In the genomic region with DNA sequence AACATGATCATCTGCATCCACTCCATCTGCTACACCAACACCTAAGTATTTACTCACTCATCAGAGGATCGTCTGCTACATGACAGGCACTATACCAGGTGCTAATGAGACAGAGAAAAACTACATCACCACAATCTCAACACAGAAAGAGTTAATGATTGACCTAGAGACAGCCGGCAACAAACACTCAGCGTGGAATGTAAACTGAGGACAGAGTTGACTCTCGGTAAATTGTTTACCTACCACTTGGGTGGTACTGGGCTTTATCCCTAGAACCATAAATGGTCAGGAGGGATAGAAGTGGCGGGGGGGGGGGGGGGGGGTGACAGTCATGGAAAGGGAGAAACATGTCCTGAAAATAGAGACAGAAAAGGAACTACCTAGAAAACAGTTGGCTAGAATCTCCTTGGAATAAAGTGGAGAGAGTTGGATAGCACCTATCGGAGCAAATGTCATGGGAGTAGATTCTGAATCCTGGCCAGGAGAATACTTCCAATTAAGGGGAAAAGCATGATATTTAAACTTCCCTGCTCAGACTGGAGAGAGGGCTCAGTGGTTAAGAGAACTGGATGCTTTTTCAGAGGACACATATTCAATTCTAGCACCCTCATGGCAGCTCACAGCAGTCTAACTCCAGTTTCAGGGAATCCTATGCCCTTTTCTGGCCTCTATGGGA, we compare ENCODE assay signal across 18 mouse cellular contexts. TPM values are rescaled to one million over a fixed set of nuclear protein-coding genes. Genes with fewer than 3 reads are reported as not detected.
DNase-seq lines count a peak whose midpoint lies in the region; ATAC-seq and TF ChIP-seq lines count a peak whose summit lies in the region.
"Had no signal": no experiment of that assay in that cellular context is flagged by ENCODE, and none has a peak within 500 bp of the region (broad histone marks: within the 10 kb centered on the region; RNA-seq: fewer than 3 reads in every experiment).

No protein-coding gene starts in this region.

- H3K9me3 ChIP-seq in stomach, embryonic 16.5 days (replicated peaks; ENCODE audit: control insufficient read depth, low read length) = no peaks in the 10 kb centered on the region
- H3K9me3 ChIP-seq in stomach, postnatal 0 days (ENCODE audit: control insufficient read depth, low read length) = no peaks in the 10 kb centered on the region
- no peaks in the 10 kb centered on the region for H3K9me3 ChIP-seq in liver, embryonic 11.5 days (ENCODE audit: control insufficient read depth, low read length)
- H3K9me3 ChIP-seq in liver, embryonic 15.5 days (replicated peaks) = no peaks in the 10 kb centered on the region
- H3K9me3 ChIP-seq: embryonic facial prominence, embryonic 10.5 days; forebrain, embryonic 13.5 days; G1E; hindbrain, embryonic 12.5 days had no signal

- no peak for TF ChIP-seq CTCF in stomach, postnatal 0 days (IDR thresholded peaks at IDR 0.05; ENCODE audit: low read depth)

- no peak for DNase-seq in stomach, postnatal 0 days (ENCODE audit: low spot score)
- no peak for DNase-seq in liver, embryonic 11.5 days (ENCODE audit: low spot score)
- DNase-seq in MN1 (ENCODE audit: low spot score) = no peak
- no peak for DNase-seq in adrenal gland, postnatal 14 days
- DNase-seq: cerebellum, adult 18-20 months; cerebellum, adult 9-11 months; cerebellum, postnatal 36 days; forebrain, postnatal 0 days; gastrocnemius, postnatal 14 days; heart, postnatal 4 days had no signal

- 0 out of 2 replicates have a peak, but pooled peaks cover 2% of the 10 kb centered on the region for H3K4me1 ChIP-seq in stomach, embryonic 16.5 days (ENCODE audit: control insufficient read depth, insufficient read depth, low read length)
- H3K4me1 ChIP-seq in stomach, postnatal 0 days (replicated peaks; ENCODE audit: control insufficient read depth, insufficient read depth) = no peaks in the 10 kb centered on the region
- H3K4me1 ChIP-seq in liver, embryonic 11.5 days (replicated peaks; ENCODE audit: control insufficient read depth, insufficient read depth, low read length) = no peaks in the 10 kb centered on the region
- no peaks in the 10 kb centered on the region for H3K4me1 ChIP-seq in liver, embryonic 15.5 days (replicated peaks)
- H3K4me1 ChIP-seq: embryonic facial prominence, embryonic 10.5 days; forebrain, embryonic 13.5 days; hindbrain, embryonic 12.5 days had no signal

- H3K4me2 ChIP-seq in stomach, embryonic 16.5 days (ENCODE audit: low read depth, low read length) = no peak overlapping the region
- no peak overlapping the region for H3K4me2 ChIP-seq in stomach, postnatal 0 days (replicated peaks; ENCODE audit: low read depth)
- no peak overlapping the region for H3K4me2 ChIP-seq in liver, embryonic 11.5 days
- no peak overlapping the region for H3K4me2 ChIP-seq in liver, embryonic 15.5 days
- H3K4me2 ChIP-seq: forebrain, embryonic 13.5 days; hindbrain, embryonic 12.5 days had no signal

- H3K27me3 ChIP-seq in stomach, embryonic 16.5 days (ENCODE audit: control insufficient read depth, insufficient read depth, low read length) = no peaks in the 10 kb centered on the region
- H3K27me3 ChIP-seq in stomach, postnatal 0 days (ENCODE audit: control insufficient read depth, insufficient read depth, low read length) = no peaks in the 10 kb centered on the region
- no peaks in the 10 kb centered on the region for H3K27me3 ChIP-seq in liver, embryonic 11.5 days (replicated peaks; ENCODE audit: control insufficient read depth, insufficient read depth, low read length)
- H3K27me3 ChIP-seq in liver, embryonic 15.5 days = no peaks in the 10 kb centered on the region
- H3K27me3 ChIP-seq: forebrain, embryonic 13.5 days; hindbrain, embryonic 12.5 days had no signal

- no peak overlapping the region for H3K27ac ChIP-seq in stomach, embryonic 16.5 days (ENCODE audit: low read length)
- no peak overlapping the region for H3K27ac ChIP-seq in stomach, postnatal 0 days (replicated peaks)
- peak overlapping the region; percentile 13; the same call in 1 of the 2 replicates for H3K27ac ChIP-seq in liver, embryonic 11.5 days (ENCODE audit: low read depth, low read length)
- peak overlapping the region; percentile 41 for H3K27ac ChIP-seq in liver, embryonic 15.5 days (replicated peaks)
- H3K27ac ChIP-seq: embryonic facial prominence, embryonic 10.5 days; forebrain, embryonic 13.5 days; hindbrain, embryonic 12.5 days had no signal

- no peaks in the 10 kb centered on the region for H3K36me3 ChIP-seq in stomach, embryonic 16.5 days (ENCODE audit: control insufficient read depth, insufficient read depth, low read length)
- no peaks in the 10 kb centered on the region for H3K36me3 ChIP-seq in stomach, postnatal 0 days (ENCODE audit: control insufficient read depth, insufficient read depth, low read length)
- no peaks in the 10 kb centered on the region for H3K36me3 ChIP-seq in liver, embryonic 11.5 days (ENCODE audit: control insufficient read depth, insufficient read depth, low read length)
- no peaks in the 10 kb centered on the region for H3K36me3 ChIP-seq in liver, embryonic 15.5 days (replicated peaks)
- H3K36me3 ChIP-seq: embryonic facial prominence, embryonic 10.5 days; hindbrain, embryonic 12.5 days had no signal

- 25% methylated on average over 5 of the region's 6 CpGs for WGBS in stomach, embryonic 16.5 days
- 24% methylated on average over 6 of the region's 6 CpGs for WGBS in stomach, postnatal 0 days
- WGBS in liver, embryonic 11.5 days = 54% methylated on average over 6 of the region's 6 CpGs
- 63% methylated on average over 6 of the region's 6 CpGs for WGBS in liver, embryonic 15.5 days (ENCODE audit: insufficient replicate concordance)

- ATAC-seq in stomach, embryonic 16.5 days (ENCODE audit: insufficient read depth, low FRiP score) = peak; percentile 47; the same call in 1 of the 2 replicates
- ATAC-seq in stomach, postnatal 0 days (ENCODE audit: low FRiP score, low TSS enrichment) = no peak
- no peak for ATAC-seq in liver, embryonic 11.5 days (replicated peaks; ENCODE audit: low FRiP score)
- ATAC-seq in liver, embryonic 15.5 days (ENCODE audit: insufficient read depth) = peak; percentile 47
- no peak for ATAC-seq in cerebellum, adult (ENCODE audit: insufficient number of reproducible peaks, low FRiP score, low TSS enrichment)
- ATAC-seq: forebrain, embryonic 13.5 days; forebrain, postnatal 0 days had no signal

- H3K4me3 ChIP-seq in stomach, embryonic 16.5 days (replicated peaks; ENCODE audit: low read length) = no peak overlapping the region
- H3K4me3 ChIP-seq in stomach, postnatal 0 days (ENCODE audit: low read depth, low read length) = no peak overlapping the region
- H3K4me3 ChIP-seq in liver, embryonic 11.5 days (ENCODE audit: low read depth, low read length) = no peak overlapping the region
- H3K4me3 ChIP-seq in liver, embryonic 15.5 days (replicated peaks) = no peak overlapping the region
- H3K4me3 ChIP-seq: embryonic facial prominence, embryonic 10.5 days; forebrain, embryonic 13.5 days; hindbrain, embryonic 12.5 days had no signal

- no peak for TF ChIP-seq EP300 in stomach, postnatal 0 days (optimal IDR thresholded peaks at IDR 0.05)

- H3K9ac ChIP-seq in stomach, embryonic 16.5 days (ENCODE audit: low read length) = no peak overlapping the region
- H3K9ac ChIP-seq in stomach, postnatal 0 days (ENCODE audit: low read length) = no peak overlapping the region
- no peak overlapping the region for H3K9ac ChIP-seq in liver, embryonic 11.5 days (ENCODE audit: low read depth, low read length)
- no peak overlapping the region for H3K9ac ChIP-seq in liver, embryonic 15.5 days
- H3K9ac ChIP-seq: forebrain, embryonic 13.5 days; forebrain, postnatal 0 days; hindbrain, embryonic 12.5 days had no signal

RNA-seq across cellular contexts. Expression of a gene that starts 33.2 kb away (rescaled TPM):
- polyA plus RNA-seq in stomach, embryonic 16.5 days (2015; fragmentation: Nextera tagmentation; extraction: Ambion mirVana) = 1.4 and 1.6 TPM in 2 replicates
- polyA plus RNA-seq in stomach, postnatal 0 days (2015; fragmentation: Nextera tagmentation; extraction: Ambion mirVana) = 1.0 and 1.5 TPM in 2 replicates
- polyA plus RNA-seq in liver, embryonic 11.5 days (2014; fragmentation: Nextera tagmentation; extraction: Ambion mirVana) = 0.21 and 0.29 TPM in 2 replicates
- polyA plus RNA-seq in liver, embryonic 15.5 days (2015; fragmentation: Nextera tagmentation; extraction: Ambion mirVana) = 0.43 and 0.44 TPM in 2 replicates
- total RNA-seq in adrenal gland, postnatal 14 days (2021) = 0.44 and 1.5 TPM in 2 replicates
- total RNA-seq: granulocyte monocyte progenitor cell, adult 5-6 weeks had no signal
- polyA plus RNA-seq: G1E had no signal

RNA-seq across cellular contexts. Expression of a gene that starts 51.2 kb away (rescaled TPM):
- polyA plus RNA-seq in stomach, embryonic 16.5 days (2015; fragmentation: Nextera tagmentation; extraction: Ambion mirVana) = 0.29 and 0.31 TPM in 2 replicates
- polyA plus RNA-seq in stomach, postnatal 0 days (2015; fragmentation: Nextera tagmentation; extraction: Ambion mirVana) = 0.12 and 0.46 TPM in 2 replicates
- 0.03 and 0.16 TPM in 2 replicates for polyA plus RNA-seq in liver, embryonic 11.5 days (2014; fragmentation: Nextera tagmentation; extraction: Ambion mirVana)
- polyA plus RNA-seq in liver, embryonic 15.5 days (2015; fragmentation: Nextera tagmentation; extraction: Ambion mirVana) = 0.05 and 0.08 TPM in 2 replicates
- 0.48 and 1.2 TPM in 2 replicates for total RNA-seq in adrenal gland, postnatal 14 days (2021)
- total RNA-seq: granulocyte monocyte progenitor cell, adult 5-6 weeks had no signal
- polyA plus RNA-seq: G1E had no signal

RNA-seq across cellular contexts. Expression of a gene that starts 57.7 kb away (rescaled TPM):
- 5.6 and 6.1 TPM in 2 replicates for polyA plus RNA-seq in stomach, embryonic 16.5 days (2015; fragmentation: Nextera tagmentation; extraction: Ambion mirVana)
- 4.1 TPM in 2 replicates for polyA plus RNA-seq in stomach, postnatal 0 days (2015; fragmentation: Nextera tagmentation; extraction: Ambion mirVana)
- polyA plus RNA-seq in liver, embryonic 11.5 days (2014; fragmentation: Nextera tagmentation; extraction: Ambion mirVana) = 10.5 and 15.4 TPM in 2 replicates
- 7.1 and 8.4 TPM in 2 replicates for polyA plus RNA-seq in liver, embryonic 15.5 days (2015; fragmentation: Nextera tagmentation; extraction: Ambion mirVana)
- total RNA-seq in adrenal gland, postnatal 14 days (2021) = 12.2 and 13.0 TPM in 2 replicates

RNA-seq across cellular contexts. Expression of a gene that starts 57.9 kb away (rescaled TPM):
- polyA plus RNA-seq in stomach, embryonic 16.5 days (2015; fragmentation: Nextera tagmentation; extraction: Ambion mirVana) = 62.5 and 64.0 TPM in 2 replicates
- 48.8 and 49.4 TPM in 2 replicates for polyA plus RNA-seq in stomach, postnatal 0 days (2015; fragmentation: Nextera tagmentation; extraction: Ambion mirVana)
- polyA plus RNA-seq in liver, embryonic 11.5 days (2014; fragmentation: Nextera tagmentation; extraction: Ambion mirVana) = 182 and 192 TPM in 2 replicates
- 142 and 159 TPM in 2 replicates for polyA plus RNA-seq in liver, embryonic 15.5 days (2015; fragmentation: Nextera tagmentation; extraction: Ambion mirVana)
- total RNA-seq in adrenal gland, postnatal 14 days (2021) = 217 and 322 TPM in 2 replicates

Comparison
In these comparisons a context has a peak if more than half of its experiments do, and no peak if none do; other contexts are left out.
1. ATAC-seq: peak in stomach, embryonic 16.5 days (single experiment) and liver, embryonic 15.5 days (single experiment); none in stomach, postnatal 0 days (single experiment), liver, embryonic 11.5 days (single experiment) and cerebellum, adult (single experiment).
2. H3K27ac ChIP-seq: peak in liver, embryonic 11.5 days (single experiment) and liver, embryonic 15.5 days (single experiment); none in stomach, embryonic 16.5 days (single experiment) and stomach, postnatal 0 days (single experiment).